Mouse (Mus musculus) brown adipose tissue, adult 24 weeks (tissue): Measurements from ENCODE around the gene Rad9a. TPM values are rescaled to one million over a fixed set of nuclear protein-coding genes. Genes with fewer than 3 reads are reported as not detected.

ENCODE experiments used
- H3K27ac ChIP-seq: fragments of 200-500 bp; replicated peaks from 2 replicates; pipeline ENCODE4 v1.5.1; 2012; ENCODE audit warnings: low read depth, mild to moderate bottlenecking, low read length
- H3K4me1 ChIP-seq: fragments of 200-500 bp; 2 replicates; pipeline ENCODE4 v1.6.1; 2012; ENCODE audit warnings: low read length, mixed read lengths; ENCODE audit not compliant: control insufficient read depth, insufficient read depth, insufficient read length
- H3K4me3 ChIP-seq: fragments of 200-500 bp; 2 replicates; pipeline ENCODE4 v1.5.1; 2012; ENCODE audit warnings: low read depth, mild to moderate bottlenecking, low read length, moderate library complexity; ENCODE audit not compliant: insufficient read depth
- polyA plus RNA-seq: library from polyadenylated mRNA; stranded (reverse); fragments of >200 nt; gene quantifications from 2 replicates; pipeline ENCODE4 v1.2.4, GENCODE M21; 2012; ENCODE audit not compliant: missing spikeins, insufficient read depth, insufficient read length

Rad9a gene
- polyA plus RNA-seq, 1 experiment = 4.4 TPM

GRCm38 (mm10) chr19:4152445-4153231 lies 48.8 kb downstream of the Rad9a start:
- Histone ChIP-seq H3K27ac (no peak overlapping the region), H3K4me1 (peaks cover 20% of the 10 kb centered on the region), H3K4me3 (no peak overlapping the region)

- Histone ChIP-seq H3K4me3 (no peak overlapping the region), H3K4me1 (peaks cover 26% of the 10 kb centered on the region), H3K27ac (no peak overlapping the region)
These were observed 49.6 kb downstream of the Rad9a start for GRCm38 (mm10) chr19:4151898-4152297.

- H3K4me1 ChIP-seq = peaks cover 28% of the 10 kb centered on the region
- no peak overlapping the region for H3K27ac ChIP-seq
- H3K4me3 ChIP-seq = no peak overlapping the region
These were observed 50.0 kb downstream of the Rad9a start for GRCm38 (mm10) chr19:4151488-4151860.

- H3K4me3 ChIP-seq = no peak overlapping the region
- peaks cover 31% of the 10 kb centered on the region for H3K4me1 ChIP-seq
- no peak overlapping the region for H3K27ac ChIP-seq
These were observed 50.6 kb downstream of the Rad9a start for GRCm38 (mm10) chr19:4150567-4151487.

GRCm38 (mm10) chr19:4149764-4150461 lies 51.5 kb downstream of the Rad9a start:
- H3K27ac ChIP-seq = no peak overlapping the region

GRCm38 (mm10) chr19:4149283-4149682 lies 52.2 kb downstream of the Rad9a start:
- peak overlapping the region; percentile 71; the same call in 1 of the 2 replicates for H3K27ac ChIP-seq
- peaks cover 42% of the 10 kb centered on the region for H3K4me1 ChIP-seq
- peak overlapping the region; percentile 80 for H3K4me3 ChIP-seq

More at GRCm38 (mm10) chr19:4149764-4150461, 51.5 kb downstream of the Rad9a start:
- Histone ChIP-seq H3K4me3 (peak overlapping the region; percentile 80), H3K4me1 (peaks cover 36% of the 10 kb centered on the region)

- peak overlapping the region; percentile 80 for H3K4me3 ChIP-seq
- H3K4me1 ChIP-seq = peaks cover 47% of the 10 kb centered on the region
- H3K27ac ChIP-seq = peak overlapping the region; percentile 71
These were observed 52.6 kb downstream of the Rad9a start for GRCm38 (mm10) chr19:4148819-4149218.

- H3K4me1 ChIP-seq = peaks cover 51% of the 10 kb centered on the region
- H3K27ac ChIP-seq = peak within 1 kb of the TSS; percentile 76
- H3K4me3 ChIP-seq = peak within 1 kb of the TSS; percentile 80
These were observed 53.0 kb downstream of the Rad9a start, which contains the start of gene Coro1b for GRCm38 (mm10) chr19:4148491-4148806. Gene Coro1b (plus strand): TSS chr19:4148619.

GRCm38 (mm10) chr19:4147782-4148490 lies 53.5 kb downstream of the Rad9a start:
- Histone ChIP-seq H3K4me3 (peak overlapping the region; percentile 32), H3K27ac (peak overlapping the region; percentile 76), H3K4me1 (peaks cover 50% of the 10 kb centered on the region)

- Histone ChIP-seq H3K4me1 (peaks cover 54% of the 10 kb centered on the region), H3K27ac (peak overlapping the region; percentile 76), H3K4me3 (no peak overlapping the region)
These were observed 54.4 kb downstream of the Rad9a start for GRCm38 (mm10) chr19:4147022-4147405.

GRCm38 (mm10) chr19:4146366-4147021 lies 55.0 kb downstream of the Rad9a start:
- no peak overlapping the region for H3K4me3 ChIP-seq
- peaks cover 54% of the 10 kb centered on the region for H3K4me1 ChIP-seq
- peak overlapping the region; percentile 70 for H3K27ac ChIP-seq

- H3K4me3 ChIP-seq = no peak overlapping the region
- peaks cover 54% of the 10 kb centered on the region for H3K4me1 ChIP-seq
- H3K27ac ChIP-seq = peak overlapping the region; percentile 27; the same call in 1 of the 2 replicates
These were observed 55.5 kb downstream of the Rad9a start for GRCm38 (mm10) chr19:4145936-4146335.
